Mouse (Mus musculus) skeletal muscle tissue, adult 2 months (tissue): ENCODE results near the gene Igsf3.

ENCODE experiments used
- DNase-seq: peaks from one replicate; pipeline ENCODE4 v3.0.0-alpha.2; 2012; ENCODE audit warnings: low read depth, low spot score

Igsf3 gene

DNA sequence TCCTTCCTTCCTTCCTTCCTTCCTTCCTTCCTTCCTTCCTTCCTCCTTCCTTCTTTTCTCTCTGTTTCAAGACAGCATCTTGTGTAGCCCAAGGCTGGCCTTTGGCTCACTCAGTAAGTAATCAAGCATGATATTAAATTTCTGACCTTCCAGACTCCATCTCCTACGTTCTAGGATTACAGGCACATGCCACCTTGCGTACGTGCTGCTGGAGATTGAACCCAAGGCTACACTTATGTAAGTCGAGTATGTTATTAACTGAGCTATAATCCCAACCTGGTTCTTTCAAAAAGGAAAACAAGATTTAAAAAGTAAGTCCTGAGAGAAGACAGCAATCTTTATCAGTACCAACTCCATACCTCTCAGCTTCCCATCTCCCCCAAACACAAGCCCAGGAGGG, 124.7 kb downstream of the Igsf3 start:
- no peak for DNase-seq

DNA sequence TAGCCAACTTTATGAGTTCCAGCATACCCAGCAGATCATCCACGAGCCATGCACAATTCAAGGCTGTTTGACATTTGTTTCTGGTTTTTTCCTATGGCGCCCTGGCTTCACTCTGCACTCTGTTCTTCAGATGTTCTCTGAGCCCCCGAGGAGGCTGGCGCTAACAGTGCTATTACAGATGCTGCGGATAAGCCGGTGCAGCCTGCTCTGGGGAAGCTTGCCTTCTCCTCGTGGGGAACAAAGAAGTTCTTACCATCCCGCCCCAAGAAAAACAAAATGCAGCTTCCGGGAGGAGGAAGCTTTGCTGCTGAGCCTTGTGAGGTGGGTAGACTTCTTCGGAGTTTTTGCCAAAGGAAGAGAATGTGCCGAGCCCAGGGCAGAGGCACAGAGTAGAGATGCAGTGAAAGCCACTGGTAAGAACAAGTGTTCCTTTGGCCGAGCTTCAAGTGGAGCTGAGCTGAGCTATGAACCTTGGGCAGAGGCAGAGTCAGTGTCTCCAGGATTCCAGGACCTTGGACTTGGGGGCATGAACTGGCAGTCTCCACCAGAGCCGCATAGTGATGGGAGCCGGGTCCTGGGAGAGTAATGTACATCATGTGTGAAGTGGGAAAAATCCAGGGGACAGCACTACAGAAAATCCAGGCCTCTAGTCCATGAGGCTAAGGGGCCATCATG, 125.3 kb downstream of the Igsf3 start:
- DNase-seq, result no peak

DNA sequence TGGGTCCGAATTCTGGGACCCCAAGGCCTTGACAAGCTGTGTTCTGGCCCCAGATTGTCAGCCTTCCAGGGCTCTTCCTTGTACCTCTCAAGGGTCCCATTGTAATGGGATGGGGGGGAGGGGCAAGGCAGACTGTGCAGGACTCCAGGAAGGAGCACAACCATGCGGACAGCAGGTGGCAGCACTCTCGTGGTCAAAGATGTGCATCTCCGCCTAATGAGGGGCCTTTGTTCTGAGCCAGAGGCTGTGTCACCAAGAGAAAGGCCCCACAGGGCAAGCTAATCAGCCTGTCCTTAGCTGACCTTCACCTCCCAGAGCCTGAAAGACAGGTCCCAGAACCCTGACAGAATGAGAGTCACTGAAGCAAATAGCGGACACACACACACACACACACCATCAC, 129.3 kb downstream of the Igsf3 start:
- DNase-seq, result peak; percentile 63

DNA sequence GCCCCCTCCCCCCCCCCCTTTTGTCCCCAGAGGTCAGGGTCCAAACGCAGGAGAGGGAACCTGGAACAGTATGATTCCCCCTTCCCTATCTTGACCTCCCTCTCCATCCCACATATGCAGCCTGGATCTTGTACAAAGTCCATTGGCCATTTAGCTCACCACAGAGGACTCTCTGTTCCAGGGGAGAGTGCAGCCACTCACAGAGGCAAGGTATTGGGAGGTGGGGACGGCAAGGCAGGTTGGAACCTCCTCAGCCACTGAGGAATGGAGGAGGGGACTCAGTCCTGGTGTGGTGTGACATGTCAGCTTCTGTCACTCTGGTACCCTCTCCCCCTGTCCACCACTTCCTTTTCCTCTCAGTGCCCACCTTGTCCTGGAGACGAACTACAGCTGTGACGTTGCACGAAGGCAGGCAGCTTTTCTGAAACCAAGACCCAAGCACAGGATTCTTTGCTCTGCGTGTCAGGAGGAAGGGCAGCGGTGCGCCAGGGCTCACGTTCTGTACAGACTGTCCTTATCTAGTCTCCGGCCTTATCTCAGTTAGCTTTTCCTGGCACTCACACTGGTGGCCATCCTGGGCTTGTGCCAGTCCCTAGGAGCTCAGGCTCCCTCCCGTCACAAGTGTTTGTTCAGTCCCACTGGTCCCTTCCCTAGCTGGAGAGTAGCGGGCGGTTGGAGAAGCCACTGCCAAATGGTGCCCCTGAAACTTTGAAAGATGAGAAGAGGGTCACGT, 130.3 kb downstream of the Igsf3 start:
- no peak for DNase-seq

DNA sequence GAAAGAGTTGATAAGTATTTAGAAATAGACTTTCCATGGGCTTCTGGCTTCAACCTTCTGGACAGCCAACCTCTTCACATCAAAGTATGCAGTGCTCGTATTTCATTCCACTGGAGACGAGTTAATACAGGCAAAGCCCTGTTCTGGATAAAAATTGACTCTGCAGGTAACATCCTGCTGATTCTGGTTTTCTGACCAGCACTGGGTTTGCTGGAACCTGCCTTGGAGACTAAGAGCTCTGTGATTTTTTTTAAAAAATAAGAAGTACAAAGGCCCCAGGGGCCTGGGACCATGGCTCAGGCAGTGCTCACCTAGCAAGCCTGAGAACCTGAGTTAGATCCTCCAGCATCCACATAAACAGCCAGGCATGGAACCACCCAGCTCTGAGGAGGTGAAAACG, 130.9 kb downstream of the Igsf3 start:
- no peak for DNase-seq

DNA sequence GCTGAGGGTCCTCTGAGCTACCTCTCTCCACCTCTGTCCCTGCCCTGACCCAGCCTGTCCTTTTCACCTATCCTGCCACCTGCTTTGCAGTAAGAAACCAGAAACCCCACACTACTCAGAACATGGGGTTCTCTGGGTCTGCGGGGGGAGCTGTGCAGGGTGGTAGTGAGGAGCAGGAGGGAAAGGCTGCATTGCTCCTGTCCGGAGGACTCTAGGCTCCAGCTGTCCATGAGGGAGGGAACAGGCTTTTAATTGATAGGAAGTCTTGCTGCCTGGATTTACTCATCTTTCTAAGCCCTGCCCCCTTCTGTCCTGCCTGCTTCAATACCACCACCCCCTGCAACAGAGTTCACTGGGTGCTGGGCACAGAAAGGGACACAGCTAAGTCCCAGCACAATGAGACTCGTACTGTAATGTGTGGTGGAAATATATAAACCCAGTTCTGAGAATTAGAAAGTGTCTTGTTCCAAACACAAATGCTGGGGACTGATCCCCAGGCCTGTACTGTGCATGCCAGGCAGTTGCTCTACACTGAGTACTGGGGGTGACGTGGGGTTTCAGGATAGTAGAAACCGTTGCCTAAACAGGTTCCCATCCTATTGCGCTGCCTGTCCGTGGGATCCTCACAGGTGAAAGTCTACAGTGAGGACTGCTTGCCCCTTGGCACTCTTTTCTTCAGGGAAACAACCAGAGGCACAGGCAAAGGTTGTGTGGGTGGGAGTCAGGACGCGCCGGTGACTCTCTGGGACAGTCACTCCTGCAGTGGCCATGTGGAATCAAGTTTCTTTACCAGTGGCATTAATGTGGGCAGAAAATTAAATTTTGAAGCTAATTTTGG, 133.0 kb downstream of the Igsf3 start:
- DNase-seq, result no peak

DNA sequence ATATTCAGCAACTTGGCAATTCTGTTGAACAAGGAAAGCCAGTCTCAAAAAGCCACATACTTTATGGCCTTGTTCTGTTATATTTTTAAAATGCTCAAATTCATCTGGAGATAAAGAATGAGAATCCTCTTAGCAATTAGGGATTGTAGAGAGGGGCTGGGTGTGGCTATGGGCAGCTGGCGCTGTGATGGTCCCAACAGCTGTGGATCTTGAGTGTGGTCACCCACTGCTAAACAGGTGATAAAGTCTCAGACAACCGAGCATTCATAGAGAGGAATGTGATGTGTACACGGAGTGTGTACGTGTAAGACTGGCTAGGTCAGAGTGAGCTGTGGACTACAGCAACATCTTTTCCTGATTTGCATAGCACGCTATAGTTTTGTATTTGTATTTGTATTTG, 133.7 kb downstream of the Igsf3 start:
- no peak for DNase-seq
